Mouse (Mus musculus) left cerebral cortex, adult 18-20 months (tissue): ENCODE data around the gene Gm19345. TPM values are rescaled to one million over a fixed set of nuclear protein-coding genes. Genes with fewer than 3 reads are reported as not detected.

Experiments used
- DNase-seq, 2 experiments: peaks; one replicate each; pipeline ENCODE4 v3.0.0; 2021 to 2022; ENCODE audit warnings: low spot score in 2 of 2, mixed read lengths in 1 of 2
- long read RNA-seq, 2 experiments: library from polyadenylated mRNA; stranded (forward); transcript quantifications; one replicate each; pipeline ENCODE4 v2.0.0; 2021
- total RNA-seq, 2 experiments: library from RNA; stranded (reverse); gene quantifications; 2 replicates each; pipeline ENCODE4 v1.2.3; 2021

The Gm19345 gene
- total RNA-seq: 1 to 10 TPM; 2.0 to 2.4 TPM
- long read RNA-seq, experiment 1: 0 reads
- long read RNA-seq, experiment 2, partial matches to known transcripts: 0 of 1 reads
- long read RNA-seq, experiment 2, other reads (novel, unspliced or antisense): 0 of 1 reads

DNA sequence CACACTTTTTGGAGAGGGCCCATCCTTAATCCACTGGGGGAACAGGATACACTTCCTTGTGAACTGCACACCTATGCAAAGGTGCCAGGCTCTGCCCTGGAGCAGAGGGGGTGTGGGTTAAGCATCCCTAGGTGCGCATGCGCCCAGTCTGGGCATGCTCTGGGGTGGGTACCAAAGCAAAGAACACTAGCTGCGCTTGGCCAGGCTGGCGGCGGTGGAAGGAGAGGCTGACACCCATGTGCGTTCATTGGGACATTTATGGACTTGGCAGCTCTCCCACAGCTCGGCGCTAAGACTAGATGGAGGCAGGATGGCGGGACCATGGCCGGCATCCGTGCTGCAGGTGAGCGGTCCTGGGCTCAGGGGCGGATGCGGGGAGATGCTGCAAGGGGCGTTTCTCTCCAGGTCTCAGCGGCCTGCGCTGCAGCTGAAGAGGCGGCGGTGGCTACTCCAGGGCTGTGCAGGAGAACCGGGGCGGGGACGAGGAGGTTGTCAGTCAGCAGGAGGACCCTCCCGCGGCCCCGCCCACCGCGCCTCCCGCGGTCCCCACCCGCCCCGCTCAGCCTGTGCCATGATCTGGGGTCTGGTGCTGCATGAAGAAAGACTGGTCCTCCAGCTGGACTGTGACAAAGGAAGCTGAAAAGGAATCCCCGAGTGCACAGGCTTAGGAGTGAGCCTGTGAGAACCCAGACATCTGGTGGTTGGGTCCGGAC is at the start of gene Gm19345:
TSS of gene Gm19345 (plus strand) at position 146 of the 713 bp plus-strand sequence.
- DNase-seq: peak; percentile 15 to 31

DNA sequence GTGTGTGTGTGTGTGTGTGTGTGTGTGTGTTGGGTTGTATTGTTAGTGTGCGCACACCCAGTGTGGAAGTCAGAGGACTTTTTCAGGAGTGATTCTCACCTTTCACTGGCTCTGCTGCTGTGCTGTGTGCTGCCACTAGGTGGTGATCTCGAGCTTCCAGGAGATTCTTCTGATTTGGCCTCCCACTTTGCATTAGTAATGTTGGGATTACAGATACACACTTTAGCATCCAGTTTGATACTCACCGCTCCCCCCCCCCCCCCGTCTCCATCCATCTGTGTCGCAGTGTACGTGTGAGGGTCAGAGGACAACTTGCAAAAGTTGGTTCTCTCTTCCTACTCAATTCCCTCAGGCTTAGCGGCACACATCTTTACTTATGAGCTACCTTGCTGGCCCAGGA is 48.8 kb upstream of the Gm19345 start:
- DNase-seq: peak; percentile 70 to 83

DNA sequence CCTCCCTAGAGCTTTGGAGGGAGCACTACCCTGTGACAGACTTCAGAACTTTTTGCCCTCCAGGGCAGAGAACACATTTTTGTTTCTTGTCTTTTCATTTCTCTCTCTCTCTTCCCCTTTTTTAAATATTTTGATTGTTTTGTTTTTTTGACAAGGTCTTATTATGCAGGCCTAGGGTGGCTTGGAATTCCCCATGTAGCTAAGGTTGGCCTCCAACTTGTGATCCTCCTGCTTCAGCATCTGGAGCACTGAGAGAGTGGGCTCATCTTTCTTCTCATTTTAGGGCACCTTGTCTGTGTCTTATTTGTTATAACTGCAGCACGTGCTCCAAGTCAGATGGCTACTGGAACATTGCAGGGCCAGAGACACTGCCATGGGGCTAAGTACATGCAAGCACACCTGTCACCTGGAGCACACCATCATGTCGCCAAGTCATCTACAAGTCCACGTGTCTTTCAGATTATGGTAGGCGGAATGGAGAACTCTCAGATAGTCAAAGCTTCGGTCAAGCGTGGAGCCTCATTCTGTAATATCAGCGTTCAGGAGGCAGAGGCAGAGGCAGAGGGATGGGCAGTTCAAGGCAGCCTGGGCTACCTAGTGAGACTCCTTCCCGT is 45.3 kb upstream of the Gm19345 start:
- DNase-seq: no peak

DNA sequence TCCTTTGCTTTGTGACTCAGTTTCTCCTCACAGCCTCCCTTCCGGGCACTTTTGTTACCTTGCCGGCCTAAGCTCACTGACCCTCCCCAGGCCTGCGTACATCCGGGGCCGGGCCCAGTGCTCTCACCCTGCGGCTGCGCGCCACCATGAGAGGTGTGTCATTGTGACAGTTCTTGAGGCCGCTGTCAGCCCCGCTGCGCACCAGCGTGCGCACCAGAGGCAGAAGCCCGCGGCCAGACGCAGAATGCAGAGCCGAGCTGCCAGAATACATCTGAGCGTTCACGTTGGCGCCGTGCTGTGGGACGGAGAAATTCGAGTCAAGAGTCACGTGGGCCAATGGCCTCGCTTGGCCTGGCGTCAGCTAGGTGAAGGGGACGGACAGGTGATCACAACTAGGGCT is 42.4 kb upstream of the Gm19345 start:
- DNase-seq: peak in 1 of 2 experiments; percentile 24

DNA sequence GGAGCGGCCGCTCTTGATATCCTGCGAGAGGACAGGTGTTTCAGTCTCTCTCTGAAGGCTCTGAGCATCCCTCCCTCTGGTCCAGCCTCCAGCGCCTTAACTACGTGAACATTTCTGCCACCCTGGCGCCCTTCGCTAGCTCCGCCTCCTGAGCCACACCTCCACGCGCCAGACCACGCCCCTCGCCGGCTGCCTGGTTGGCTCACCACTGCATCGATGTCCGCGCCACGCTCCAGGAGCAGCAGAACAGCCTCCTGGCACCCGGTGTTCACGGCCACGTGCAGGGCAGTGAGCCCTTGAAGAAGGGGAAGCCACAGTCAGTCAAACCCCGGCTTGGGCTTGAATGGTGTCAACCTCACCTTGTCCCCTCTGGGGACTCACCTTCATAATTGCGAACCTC is 40.7 kb upstream of the Gm19345 start:
- DNase-seq: peak; percentile 20 to 30

DNA sequence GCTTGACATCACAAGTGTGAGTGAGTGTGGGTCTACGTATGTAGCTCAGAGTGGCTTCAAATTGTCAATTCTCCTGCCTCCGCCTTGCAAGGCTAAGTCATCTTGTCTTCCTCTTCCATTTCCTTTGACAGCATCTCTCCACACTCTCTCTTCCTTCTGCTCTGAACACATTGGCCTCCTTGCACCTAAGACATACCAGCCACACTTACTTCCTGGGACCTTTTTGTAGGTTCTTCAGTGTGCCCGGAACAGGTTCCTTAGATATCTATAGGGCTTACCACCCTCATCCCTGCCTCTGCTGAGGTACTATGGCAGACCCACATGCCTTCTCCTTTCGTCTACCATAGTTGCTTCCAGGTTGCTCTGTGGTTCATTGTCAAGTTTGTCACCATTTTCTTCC is 38.6 kb upstream of the Gm19345 start:
- no peak for DNase-seq

DNA sequence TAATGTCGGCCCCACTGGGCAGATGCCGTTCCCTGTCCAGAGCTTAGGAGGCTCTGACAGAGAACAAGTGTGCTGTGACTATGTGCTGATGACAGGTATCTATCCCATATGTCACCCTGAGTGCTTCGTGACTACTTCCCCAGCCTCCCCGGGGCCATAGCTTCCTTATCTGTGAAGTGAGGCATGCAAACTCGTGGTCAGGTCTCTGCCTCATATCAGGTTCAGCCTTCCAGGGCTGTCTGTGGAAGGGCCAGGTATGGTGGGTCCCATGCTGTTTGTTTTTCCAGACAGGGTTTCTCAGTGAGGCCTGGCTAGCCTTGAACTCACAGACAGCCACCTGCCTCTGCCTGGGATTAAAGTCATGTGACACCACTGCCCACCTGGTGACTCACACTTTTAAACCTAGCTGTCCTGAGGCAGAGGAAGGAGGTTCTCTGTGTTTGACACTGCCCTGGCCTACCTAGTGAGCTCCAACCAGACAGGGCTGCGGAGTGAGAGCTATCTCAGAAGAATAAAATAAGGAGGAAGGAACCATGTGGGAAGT is 38.2 kb upstream of the Gm19345 start:
- DNase-seq: no peak

DNA sequence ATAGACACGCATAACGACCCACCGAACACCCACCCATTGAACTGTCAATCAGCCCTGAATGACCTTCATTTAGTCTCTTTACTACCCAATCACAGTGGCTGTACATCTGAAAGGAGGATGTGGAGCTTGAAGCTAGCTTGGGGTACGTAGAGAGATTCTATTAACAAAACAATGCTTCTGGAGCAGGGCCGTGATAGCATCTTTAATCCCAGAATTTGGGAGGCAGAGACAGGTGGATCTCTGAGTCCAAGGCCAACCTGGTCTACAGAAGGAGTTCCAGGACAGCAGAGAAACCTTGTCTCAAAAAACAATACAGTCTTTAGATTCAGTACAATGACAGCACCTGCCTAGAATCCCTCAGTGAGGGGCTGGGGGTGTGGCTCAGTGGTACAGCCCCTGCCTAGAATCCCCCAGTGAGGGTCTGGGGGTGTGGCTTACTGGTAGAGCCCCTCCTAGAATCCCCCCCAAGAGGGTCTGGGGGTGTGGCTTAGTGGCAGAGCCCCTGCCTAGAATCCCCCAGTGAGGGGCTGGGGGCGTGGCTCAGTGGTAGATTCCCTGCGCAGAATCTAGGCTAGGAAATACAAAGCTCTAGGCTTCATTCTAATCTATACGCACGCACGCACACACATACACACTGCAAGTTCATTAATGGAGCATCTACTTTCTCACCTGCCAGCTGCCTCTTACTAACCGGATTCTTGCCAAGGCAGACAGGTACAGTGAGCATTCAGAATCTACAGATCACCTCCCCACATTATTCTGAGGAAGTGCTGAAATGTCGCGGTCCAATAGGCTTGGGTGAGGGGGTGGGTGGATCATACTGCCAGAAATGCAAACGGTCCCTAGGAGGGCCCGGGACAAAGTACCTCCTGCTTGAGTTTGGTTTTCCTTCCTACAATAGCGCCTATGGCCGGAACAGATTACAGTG is 36.2 kb upstream of the Gm19345 start:
- DNase-seq: no peak

DNA sequence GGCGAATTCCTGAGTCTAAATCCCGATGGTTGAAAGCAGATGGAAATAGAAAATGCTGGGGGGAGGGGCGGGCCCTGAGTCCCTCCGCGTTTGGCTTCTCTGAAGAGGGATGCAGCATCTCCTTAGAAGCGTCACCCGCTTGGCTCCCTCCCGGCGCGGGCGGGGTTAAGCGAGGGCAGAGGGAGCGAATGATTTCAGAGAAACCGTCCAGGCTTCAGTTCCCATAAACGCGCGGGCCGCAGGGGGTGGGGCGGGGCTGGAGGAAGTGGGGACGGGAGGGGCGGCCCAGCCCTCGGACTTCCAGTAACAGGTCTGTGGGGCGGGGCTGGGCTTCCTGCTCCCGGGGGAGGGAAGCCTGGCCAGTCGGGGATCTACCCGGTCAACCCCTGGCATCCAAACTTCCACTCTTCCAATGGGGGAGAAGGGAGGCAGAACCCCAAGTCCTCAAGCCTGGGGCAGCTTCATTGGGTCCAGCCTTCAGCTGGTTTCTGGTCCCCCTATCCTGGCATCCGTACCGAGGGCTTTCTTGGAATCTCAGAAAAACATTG is 35.5 kb upstream of the Gm19345 start:
- DNase-seq: peak; percentile 44 to 45

DNA sequence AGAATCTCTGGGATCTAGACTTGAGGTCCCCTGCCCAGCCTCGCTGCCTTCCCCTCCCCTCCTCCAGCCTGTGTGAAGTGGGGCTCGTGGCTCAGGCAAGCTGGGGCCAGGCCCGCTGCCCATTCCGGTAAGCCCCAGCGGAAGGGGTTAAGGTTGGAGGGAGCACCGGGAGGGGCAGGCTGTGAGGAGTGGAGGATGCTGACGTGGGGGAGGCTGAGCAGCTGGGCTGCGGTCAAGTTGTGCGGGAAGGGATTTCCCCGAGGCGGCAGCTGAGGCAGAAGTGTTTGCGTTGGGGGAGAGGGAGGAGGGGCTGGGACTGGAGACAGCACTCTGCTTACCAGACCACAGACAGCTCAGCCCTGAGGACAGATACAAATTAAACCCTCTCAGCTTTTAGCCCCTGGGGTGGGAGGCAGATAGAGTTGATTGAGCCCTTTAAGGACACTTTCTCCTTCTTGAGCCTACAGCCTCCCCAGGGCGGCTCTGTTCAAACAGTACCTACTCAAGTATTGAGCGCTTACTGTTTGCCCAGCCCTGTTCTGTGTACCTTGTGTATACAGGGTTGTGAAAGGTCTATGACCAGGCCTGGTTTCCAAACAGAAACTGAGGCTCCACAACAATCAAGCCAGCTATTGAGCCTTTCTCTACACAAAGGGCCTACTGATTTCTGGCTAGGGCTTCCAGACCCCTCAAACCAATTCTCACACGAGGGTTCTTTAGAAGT is 34.3 kb upstream of the Gm19345 start:
- DNase-seq: peak in 1 of 2 experiments; percentile 36

DNA sequence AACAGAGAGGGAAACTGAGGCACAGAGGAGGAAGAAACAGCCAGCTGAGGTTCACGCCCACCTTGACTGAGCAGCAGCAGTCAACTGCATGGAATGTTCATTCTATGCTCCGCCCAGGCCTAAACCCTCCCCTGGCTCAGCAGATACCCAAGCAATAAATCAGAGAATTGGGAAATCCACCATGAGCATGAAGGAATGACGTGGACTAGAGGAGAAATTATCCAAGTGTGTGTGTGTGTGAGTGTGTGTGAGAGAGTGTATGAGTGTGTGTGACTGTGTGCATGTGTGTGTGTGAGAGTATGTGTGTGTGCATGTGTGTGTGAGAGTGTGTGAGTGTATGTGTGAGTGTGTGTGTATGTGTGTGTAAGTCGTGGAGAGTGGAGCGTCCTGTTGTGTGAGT is 33.4 kb upstream of the Gm19345 start:
- DNase-seq: no peak

DNA sequence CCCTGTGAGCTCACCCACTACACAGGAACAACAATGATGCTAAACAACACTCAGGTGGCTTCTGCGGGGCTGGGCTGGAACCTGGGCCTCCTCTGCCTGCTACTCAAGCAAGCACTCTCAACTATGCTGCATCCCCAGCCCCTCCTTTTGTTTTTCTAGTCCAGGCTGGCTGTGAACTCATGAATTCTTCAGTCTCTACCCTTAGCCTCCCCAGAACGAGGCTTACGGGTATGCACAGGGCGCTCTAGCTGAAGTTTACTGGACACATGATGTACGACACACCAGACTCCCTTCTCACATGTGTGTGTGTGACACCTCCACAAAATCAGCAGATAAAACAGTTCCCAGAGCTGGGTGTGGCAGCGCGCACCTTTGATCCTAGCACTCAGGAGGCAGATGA is 32.9 kb upstream of the Gm19345 start:
- DNase-seq: no peak

DNA sequence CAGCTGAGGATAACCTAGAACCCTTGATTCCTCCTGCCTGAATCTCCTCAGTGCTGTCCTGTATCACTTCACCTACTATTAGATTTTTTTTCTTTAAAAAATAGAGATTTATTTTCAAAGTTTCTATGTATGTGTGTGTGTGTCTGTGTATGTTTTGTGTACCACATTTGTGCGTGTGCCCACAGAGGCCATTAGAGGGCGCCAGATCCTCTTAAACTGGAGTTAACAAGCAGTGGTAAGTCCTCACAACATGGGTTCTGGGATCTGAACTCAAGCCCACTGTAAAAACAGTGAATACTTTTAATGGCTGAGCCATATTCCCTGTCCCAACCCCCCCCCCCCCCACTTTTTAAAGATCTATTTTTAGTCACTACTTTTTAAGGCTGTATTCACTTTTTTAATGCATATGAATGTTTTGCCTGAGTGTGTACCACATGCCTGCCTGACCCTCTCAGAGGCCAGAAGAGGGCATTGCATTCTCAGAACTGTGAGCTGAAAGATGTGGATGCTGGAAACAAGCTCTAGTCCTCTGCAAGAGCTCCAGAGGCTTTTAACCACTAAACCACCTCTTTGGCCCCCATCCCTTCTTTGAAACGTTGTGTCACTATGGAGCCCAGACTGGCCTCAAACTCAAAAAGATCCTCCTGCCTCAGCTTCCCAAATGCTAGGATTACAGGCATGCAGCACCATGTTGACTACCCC is 31.3 kb upstream of the Gm19345 start:
- no peak for DNase-seq

DNA sequence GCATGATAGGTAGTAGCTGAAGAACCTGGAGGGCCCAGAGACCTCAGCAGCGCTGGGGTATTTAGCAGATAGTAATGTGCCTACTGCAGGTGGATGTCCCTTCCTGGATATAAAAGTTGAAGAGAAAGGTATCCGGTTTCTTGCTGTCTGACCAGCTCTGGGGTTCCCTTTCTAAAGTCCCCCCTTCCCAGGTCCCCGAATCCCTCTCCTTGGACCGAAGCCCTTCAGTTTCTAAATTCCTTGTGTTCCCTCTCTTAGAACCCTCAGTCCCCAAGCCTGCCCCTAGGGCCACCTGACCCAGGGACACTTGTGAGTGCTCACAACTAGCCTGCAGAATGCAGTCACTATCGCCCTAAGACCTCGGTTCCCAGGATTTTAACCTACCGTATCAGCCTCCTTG is 30.2 kb upstream of the Gm19345 start:
- no peak for DNase-seq

DNA sequence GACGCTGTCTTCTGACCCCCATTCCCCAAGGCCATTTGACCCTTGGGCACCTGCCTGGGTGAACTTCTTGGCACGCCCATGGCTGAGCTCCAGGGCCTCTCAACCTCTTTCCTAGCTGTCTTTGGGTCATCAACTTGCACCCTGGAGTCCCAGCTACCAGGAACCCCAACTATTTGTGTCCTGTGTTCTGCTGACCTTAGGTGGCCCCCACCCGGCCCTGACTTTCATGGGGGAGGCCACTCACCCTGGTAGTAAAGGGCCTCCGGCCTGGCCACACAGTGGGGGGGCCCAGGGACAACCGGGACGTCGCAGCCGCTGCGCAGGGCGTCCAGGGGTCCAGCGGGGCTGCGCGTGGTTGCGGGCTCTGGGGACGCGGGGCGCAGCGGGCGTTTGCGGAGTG is 29.6 kb upstream of the Gm19345 start:
- DNase-seq: no peak

DNA sequence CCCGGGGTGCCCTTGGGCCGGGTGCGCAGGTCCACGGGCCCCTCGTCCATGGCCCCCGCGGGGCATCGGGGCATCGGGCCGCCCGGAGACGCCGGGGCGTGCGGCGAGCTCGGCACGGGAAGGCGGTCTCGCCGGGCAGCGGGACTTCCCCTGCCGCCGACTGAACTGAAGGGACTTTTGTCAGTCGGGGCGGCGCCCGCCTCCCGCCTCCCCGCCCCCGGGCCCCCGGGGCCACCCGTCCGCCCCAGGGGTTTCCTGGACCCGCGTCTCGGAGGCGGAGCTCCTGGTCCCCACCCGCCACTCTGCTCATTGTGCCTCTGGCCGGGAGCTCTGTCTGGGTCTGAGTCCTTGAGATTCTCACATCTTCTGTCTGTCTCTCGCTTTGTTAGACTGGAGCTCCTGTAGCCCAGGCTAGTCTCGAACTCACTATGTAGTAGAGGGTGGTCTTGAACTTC is 29.2 kb upstream of the Gm19345 start, which contains the start of gene Bcl3:
TSS of gene Bcl3 (minus strand) at position 167 of the 455 bp plus-strand sequence.
- DNase-seq: no peak

DNA sequence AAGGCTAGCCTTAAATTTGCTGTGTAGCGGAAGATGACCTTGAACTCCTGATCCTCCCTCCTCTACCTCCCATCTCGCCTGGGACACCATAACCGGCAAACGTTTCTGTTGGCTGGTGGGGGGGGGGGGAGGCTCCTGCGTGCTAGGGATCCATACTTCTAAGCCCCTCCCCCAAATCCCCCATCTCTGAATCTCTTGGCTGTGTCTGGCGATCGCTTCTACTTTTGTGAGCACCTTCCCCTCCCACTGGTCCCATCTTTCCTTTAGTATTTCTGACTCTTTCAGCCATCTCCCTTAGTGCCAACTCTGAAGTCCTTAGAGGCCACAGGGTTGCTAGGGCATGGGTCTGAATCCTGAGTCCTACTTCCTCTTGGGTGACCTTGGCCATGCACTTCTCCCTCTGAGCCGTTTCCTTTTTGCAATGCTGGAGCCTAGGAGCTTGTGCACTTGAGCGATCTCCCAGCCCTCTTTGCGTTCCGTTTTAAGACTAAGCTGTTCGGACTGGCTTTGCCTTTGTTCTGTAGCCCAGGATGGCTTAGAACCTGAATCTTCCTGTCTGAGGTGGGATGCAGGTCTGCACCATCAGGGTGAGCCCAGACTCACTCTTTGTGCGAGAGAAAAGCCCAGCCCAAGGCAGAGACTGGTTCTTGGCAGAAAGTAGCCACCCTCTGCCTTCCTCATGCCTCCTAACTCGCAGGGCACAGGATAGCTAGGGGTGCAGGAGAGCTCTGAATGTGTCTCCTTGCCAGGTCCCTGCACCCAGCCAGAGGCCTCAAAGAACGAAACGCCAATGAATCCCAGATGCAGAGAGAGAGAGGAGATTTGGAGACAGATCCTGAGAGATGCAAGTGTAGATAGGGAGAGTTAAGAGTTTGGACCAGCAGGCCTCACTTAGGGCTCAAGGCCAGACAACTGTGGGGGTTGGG is 28.3 kb upstream of the Gm19345 start:
- no peak for DNase-seq

DNA sequence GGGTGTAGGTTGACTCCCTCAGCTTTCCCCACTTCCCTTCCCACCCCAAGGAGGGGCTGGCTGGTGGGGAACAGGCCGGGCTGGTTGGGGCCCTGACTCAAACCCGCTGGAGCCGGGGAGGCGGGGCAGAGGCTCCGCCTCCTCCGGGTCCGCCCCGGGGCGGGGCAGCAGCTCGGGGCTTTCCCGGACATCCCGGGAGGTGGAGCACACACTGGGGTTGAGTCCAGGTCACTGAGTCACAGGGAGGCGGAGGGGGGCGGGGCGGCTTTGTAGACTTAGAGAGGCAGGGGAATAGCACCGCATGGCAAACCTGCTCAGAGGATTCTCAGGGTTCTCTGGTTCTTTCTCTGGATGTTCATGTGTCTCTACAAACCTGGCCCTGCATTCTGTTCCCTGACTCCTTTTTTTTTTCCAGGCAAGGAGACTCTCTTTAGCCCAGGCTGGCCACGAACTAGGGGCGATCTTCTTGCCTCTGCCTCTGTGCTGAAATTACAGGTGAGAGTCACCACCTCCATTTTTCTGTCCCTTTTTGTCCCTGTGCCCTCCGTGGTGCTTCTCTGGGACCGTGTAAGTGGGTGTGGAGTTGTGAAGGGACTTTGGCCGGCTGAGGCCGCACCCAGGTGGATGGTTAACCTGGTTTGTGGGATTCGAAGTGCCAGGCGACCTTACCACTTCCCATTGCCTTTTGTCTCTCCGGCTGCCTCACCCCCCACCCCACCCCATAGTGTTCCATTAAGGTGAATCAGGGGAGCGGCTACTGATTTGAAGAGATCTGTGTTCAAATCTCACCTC is 27.4 kb upstream of the Gm19345 start:
- DNase-seq: peak in 1 of 2 experiments; percentile 20
